8 mouse cellular contexts compared by ENCODE assay signal in the genomic region with DNA sequence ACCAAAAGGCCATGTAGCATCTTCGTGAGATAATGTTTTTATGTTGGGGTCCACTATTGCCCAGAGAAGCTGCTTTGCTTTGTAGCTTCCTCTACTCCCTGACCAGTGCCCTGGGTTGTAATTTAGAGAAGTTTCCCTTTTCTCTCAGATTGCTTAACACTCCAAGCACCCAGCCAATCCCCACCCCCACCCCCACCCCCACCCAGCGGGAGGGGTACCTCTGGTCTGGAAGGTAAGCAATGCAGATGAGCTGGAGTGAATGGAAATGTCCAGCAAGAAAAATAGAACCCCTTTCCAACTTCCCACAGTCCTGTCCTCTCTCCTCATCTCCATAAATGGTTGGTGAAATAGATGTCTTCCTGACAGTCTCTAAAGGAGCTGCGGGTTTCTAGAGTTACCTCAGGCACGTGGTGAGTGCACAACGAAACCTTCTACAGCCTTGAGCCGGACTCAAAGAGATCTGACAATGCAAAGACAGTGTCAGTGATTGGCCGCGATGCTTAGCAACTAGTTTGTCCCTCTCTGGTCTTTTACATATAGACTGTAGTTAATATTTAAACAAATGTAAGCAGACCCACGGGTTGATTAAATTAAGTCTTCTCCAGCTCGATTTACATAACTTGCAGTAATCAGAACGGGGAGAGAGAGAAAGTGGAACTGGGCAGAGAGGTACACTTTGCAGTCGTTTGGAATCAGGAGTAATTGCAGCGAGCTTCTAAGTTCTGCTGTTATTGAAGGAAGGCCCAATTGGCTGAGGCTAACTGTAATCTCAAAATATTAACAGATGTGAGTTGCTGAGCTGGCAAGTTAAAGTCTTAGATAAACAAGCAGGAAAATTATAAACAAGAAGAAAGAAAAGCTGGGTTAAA.
A peak's percentile ranks its signal among the peaks of the same experiment; 100 is the strongest.
DNase-seq lines count a peak whose midpoint lies in the region; ATAC-seq and TF ChIP-seq lines count a peak whose summit lies in the region.

No protein-coding gene starts in this region.

- no peak overlapping the region for H3K9ac ChIP-seq in embryonic facial prominence, embryonic 14.5 days (ENCODE audit: low read depth, low read length)

- H3K4me3 ChIP-seq in embryonic facial prominence, embryonic 14.5 days (ENCODE audit: low read depth, low read length): no peak overlapping the region
- H3K4me3 ChIP-seq in kidney, adult 2 months (ENCODE audit: insufficient read depth, low read depth, low read length): no peak overlapping the region
- no peak overlapping the region for H3K4me3 ChIP-seq in cerebellum, adult 2 months (replicated peaks; ENCODE audit: insufficient read depth, low read depth, low read length)

- H3K4me2 ChIP-seq in embryonic facial prominence, embryonic 14.5 days (ENCODE audit: low read depth, low read length): peak overlapping the region; percentile 60

- no peak for TF ChIP-seq POLR2A in kidney, adult 2 months (IDR thresholded peaks at IDR 0.05; ENCODE audit: low read depth, low read length)
- TF ChIP-seq POLR2A in cerebellum, adult 2 months (IDR thresholded peaks at IDR 0.05; ENCODE audit: borderline replicate concordance, insufficient read depth, low read length): no peak

- DNase-seq in adipocyte (ENCODE audit: low spot score): peak; percentile 49
- DNase-seq in embryonic facial prominence, embryonic 14.5 days (ENCODE audit: low spot score): peak; percentile 55
- DNase-seq in kidney, adult 2 months: peak; percentile 80
- no peak for DNase-seq in adrenal gland, postnatal 4 days (ENCODE audit: low spot score in 2 of 2)
- no peak for DNase-seq in adrenal gland, adult 18-20 months (ENCODE audit: low spot score in 2 of 2)
- no peak for DNase-seq in layer of hippocampus, postnatal 36 days
- DNase-seq in cerebellum, adult 2 months: no peak

- peak; percentile 49; the same call in 1 of the 2 replicates for ATAC-seq in embryonic facial prominence, embryonic 14.5 days (ENCODE audit: low read depth)
- peak; percentile 50 for ATAC-seq in megakaryocyte progenitor cell, adult 5-6 weeks (replicated peaks; ENCODE audit: poor library complexity)

- no peak for TF ChIP-seq CTCF in kidney, adult 2 months (conservative IDR thresholded peaks at IDR 0.05; ENCODE audit: insufficient read depth, insufficient read length, low read depth, low read length)
- no peak for TF ChIP-seq CTCF in cerebellum, adult 2 months (IDR thresholded peaks at IDR 0.05; ENCODE audit: borderline replicate concordance, insufficient read depth, low read depth, low read length)

- H3K27me3 ChIP-seq in embryonic facial prominence, embryonic 14.5 days (replicated peaks; ENCODE audit: control insufficient read depth, insufficient read depth, low read length): no peaks in the 10 kb centered on the region
- no peaks in the 10 kb centered on the region for H3K27me3 ChIP-seq in kidney, adult 2 months (replicated peaks; ENCODE audit: control insufficient read depth, insufficient read depth, low read length)
- peaks cover 1% of the 10 kb centered on the region; the same call in 1 of the 2 replicates for H3K27me3 ChIP-seq in cerebellum, adult 2 months (ENCODE audit: control insufficient read depth, insufficient read depth, low read length)

- no peak overlapping the region; the same call in none of the 2 replicates for H3K27ac ChIP-seq in embryonic facial prominence, embryonic 14.5 days (replicated peaks; ENCODE audit: low read depth, low read length)
- peak overlapping the region; percentile 90 for H3K27ac ChIP-seq in kidney, adult 2 months (ENCODE audit: insufficient read depth, low read depth, low read length)
- H3K27ac ChIP-seq in cerebellum, adult 2 months (ENCODE audit: insufficient read depth, low read length): no peak overlapping the region

- WGBS in embryonic facial prominence, embryonic 14.5 days: 10% methylated on average over 13 of the region's 13 CpGs
- 12% methylated on average over 13 of the region's 13 CpGs for WGBS in kidney, adult 2 months
- 45% methylated on average over 13 of the region's 13 CpGs for WGBS in cerebellum, adult 2 months

- no peaks in the 10 kb centered on the region for H3K36me3 ChIP-seq in embryonic facial prominence, embryonic 14.5 days (ENCODE audit: control insufficient read depth, insufficient read depth, low read length)
- H3K36me3 ChIP-seq in kidney, adult 2 months (ENCODE audit: control insufficient read depth, insufficient read depth, low read length): no peaks in the 10 kb centered on the region

- H3K9me3 ChIP-seq in embryonic facial prominence, embryonic 14.5 days (ENCODE audit: control insufficient read depth, low read length): no peaks in the 10 kb centered on the region

- peaks cover 15% of the 10 kb centered on the region; the same call in 1 of the 2 replicates for H3K4me1 ChIP-seq in embryonic facial prominence, embryonic 14.5 days (ENCODE audit: control insufficient read depth, insufficient read depth, low read length)
- peaks cover 10% of the 10 kb centered on the region; the same call in 1 of the 2 replicates for H3K4me1 ChIP-seq in kidney, adult 2 months (ENCODE audit: control insufficient read depth, insufficient read depth, low read length)
- H3K4me1 ChIP-seq in cerebellum, adult 2 months (ENCODE audit: control insufficient read depth, insufficient read depth, low read length): no peaks in the 10 kb centered on the region; the same call in 1 of the 2 replicates

Comparison
In these comparisons a context has a peak if more than half of its experiments do, and no peak if none do; other contexts are left out.
1. DNase-seq: peak in adipocyte (single experiment), embryonic facial prominence, embryonic 14.5 days (single experiment) and kidney, adult 2 months (single experiment); none in adrenal gland, postnatal 4 days (0 of 2), adrenal gland, adult 18-20 months (0 of 2), layer of hippocampus, postnatal 36 days (0 of 2) and cerebellum, adult 2 months (0 of 2).